Mouse (Mus musculus): ENCODE results near the gene Pi4ka.

The Pi4ka gene

DNA sequence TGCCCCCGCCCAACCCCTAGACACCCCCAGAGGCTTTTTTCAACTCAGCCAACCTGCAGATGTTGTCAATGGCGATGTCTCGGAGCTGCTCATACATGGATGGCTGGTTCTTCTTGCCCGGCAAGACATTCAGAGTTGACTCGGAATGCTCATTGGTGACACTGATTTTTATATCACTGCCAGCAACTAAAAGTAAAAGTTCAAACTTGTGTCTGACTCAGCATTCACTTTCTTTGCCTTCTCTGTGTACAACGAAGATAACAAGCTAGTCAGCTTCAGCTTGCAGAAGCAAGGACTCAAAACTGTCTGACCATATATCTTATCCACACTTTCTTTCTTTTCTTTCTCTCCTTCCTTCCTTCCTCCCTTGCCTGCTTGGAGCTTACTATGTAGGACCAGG is 50.1 kb downstream of the Pi4ka start:
- Histone ChIP-seq H3K27me3 (ENCODE audit: control insufficient read depth, insufficient read depth, low read length, poor library complexity, severe bottlenecking) (no peaks in the 10 kb centered on the region), H3K36me3 (ENCODE audit: control insufficient read depth, insufficient read depth, low read length, poor library complexity, severe bottlenecking) (peaks cover 18% of the 10 kb centered on the region)
- no peak for DNase-seq (ENCODE audit: low read depth, low spot score)

DNA sequence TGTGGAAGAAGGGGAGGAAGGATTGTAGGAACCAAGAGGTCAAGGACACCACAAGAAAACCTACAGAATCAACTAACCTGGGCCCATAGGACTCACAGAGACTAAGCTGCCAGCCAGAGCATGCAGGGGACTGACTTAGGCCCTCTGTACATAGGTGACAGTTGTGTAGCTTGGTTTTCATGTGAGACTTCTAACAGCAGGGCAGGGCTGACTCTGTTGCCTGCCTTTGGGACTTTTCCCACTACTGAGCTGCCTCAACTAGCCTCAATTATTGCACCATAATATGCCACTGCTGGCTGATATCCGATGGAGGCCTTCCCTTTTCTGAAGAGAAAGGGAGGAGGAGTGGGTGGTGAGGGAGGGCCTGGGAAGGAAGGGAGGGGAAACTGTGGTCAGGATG is 59.3 kb downstream of the Pi4ka start:
- H3K27me3 ChIP-seq (ENCODE audit: control insufficient read depth, insufficient read depth, low read length, poor library complexity, severe bottlenecking): no peaks in the 10 kb centered on the region
- H3K36me3 ChIP-seq (ENCODE audit: control insufficient read depth, insufficient read depth, low read length, poor library complexity, severe bottlenecking): peaks cover 11% of the 10 kb centered on the region; the same call in 1 of the 2 replicates
- no peak for DNase-seq (ENCODE audit: low read depth, low spot score)

- Histone ChIP-seq H3K27me3 (ENCODE audit: control insufficient read depth, insufficient read depth, low read length, poor library complexity, severe bottlenecking) (no peaks in the 10 kb centered on the region), H3K36me3 (ENCODE audit: control insufficient read depth, insufficient read depth, low read length, poor library complexity, severe bottlenecking) (peaks cover 11% of the 10 kb centered on the region; the same call in 1 of the 2 replicates)
- DNase-seq (ENCODE audit: low read depth, low spot score): no peak
Measured at GRCm38 (mm10) chr16:17345813-17346155, 60.3 kb downstream of the Pi4ka start.

GRCm38 (mm10) chr16:17345141-17345812 is 60.8 kb downstream of the Pi4ka start:
- Histone ChIP-seq H3K36me3 (ENCODE audit: control insufficient read depth, insufficient read depth, low read length, poor library complexity, severe bottlenecking) (peaks cover 11% of the 10 kb centered on the region; the same call in 1 of the 2 replicates), H3K27me3 (ENCODE audit: control insufficient read depth, insufficient read depth, low read length, poor library complexity, severe bottlenecking) (no peaks in the 10 kb centered on the region)
- no peak for DNase-seq (ENCODE audit: low read depth, low spot score)

DNA sequence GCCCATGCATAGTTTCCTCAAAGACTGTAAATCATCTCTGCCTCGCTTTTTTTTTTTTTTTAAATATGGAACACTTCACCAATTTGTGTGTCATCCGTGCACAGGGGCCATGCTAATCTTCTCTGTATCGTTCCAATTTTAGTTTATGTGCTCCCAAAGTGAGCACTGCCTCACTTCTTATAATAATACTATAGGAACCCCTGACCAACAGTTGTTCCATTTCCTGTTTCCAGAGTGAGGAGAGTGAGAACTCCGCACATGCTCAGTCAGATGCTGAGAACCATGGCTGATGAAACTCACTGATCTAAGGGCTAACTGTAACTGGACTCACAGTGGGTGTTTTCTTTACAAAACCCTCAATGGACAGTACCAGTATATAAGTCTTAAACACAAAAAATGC is 64.3 kb downstream of the Pi4ka start:
- H3K36me3 ChIP-seq (ENCODE audit: control insufficient read depth, insufficient read depth, low read length, poor library complexity, severe bottlenecking): 0 out of 2 replicates have a peak, but pooled peaks cover 2% of the 10 kb centered on the region
- H3K27me3 ChIP-seq (ENCODE audit: control insufficient read depth, insufficient read depth, low read length, poor library complexity, severe bottlenecking): no peaks in the 10 kb centered on the region
- DNase-seq (ENCODE audit: low read depth, low spot score): no peak

DNA sequence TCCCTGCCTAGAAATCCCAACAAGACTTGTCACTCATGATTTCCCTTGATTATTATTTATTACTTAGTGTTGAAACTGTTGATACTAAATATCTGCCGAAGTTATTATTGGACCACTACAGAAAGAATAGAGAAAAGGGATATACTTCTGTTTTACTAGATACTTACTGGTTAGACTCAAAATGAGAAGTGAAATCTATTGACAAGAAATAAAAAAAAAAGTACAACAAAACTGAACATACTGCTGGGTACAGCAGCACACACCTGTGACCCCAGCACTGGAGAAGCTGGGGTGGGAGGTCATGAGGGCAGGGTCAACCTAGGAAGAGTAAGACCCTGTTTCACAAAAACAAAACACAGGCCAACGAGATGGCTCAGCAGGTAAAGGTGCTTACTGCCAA is 65.4 kb downstream of the Pi4ka start:
- H3K27me3 ChIP-seq (ENCODE audit: control insufficient read depth, insufficient read depth, low read length, poor library complexity, severe bottlenecking): no peaks in the 10 kb centered on the region
- H3K36me3 ChIP-seq (ENCODE audit: control insufficient read depth, insufficient read depth, low read length, poor library complexity, severe bottlenecking): no peaks in the 10 kb centered on the region
- DNase-seq (ENCODE audit: low read depth, low spot score): no peak

GRCm38 (mm10) chr16:17339701-17340100 is 66.4 kb downstream of the Pi4ka start:
- no peak for DNase-seq (ENCODE audit: low read depth, low spot score)
- Histone ChIP-seq H3K27me3 (ENCODE audit: control insufficient read depth, insufficient read depth, low read length, poor library complexity, severe bottlenecking) (no peaks in the 10 kb centered on the region), H3K36me3 (ENCODE audit: control insufficient read depth, insufficient read depth, low read length, poor library complexity, severe bottlenecking) (no peaks in the 10 kb centered on the region)

DNA sequence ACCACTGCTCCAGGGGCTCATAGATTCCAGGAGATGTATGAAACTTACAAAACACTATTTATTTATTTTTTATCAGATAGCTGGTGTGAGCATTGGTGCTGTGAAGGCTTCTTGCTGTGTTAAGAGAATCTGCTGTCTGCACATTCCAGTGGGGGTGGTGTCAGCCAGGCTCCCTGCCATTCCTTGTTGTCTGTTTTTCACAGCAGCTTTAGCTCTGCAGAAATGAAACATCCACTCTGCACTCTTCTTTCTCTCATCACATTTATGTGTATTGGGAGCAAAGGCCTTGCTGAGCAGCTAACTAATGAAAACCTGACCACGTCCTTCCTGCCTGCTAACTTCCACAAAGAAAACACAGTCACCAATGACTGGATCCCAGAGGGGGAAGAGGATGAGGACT is 70.0 kb downstream of the Pi4ka start:
- H3K36me3 ChIP-seq (ENCODE audit: control insufficient read depth, insufficient read depth, low read length, poor library complexity, severe bottlenecking): no peaks in the 10 kb centered on the region
- no peaks in the 10 kb centered on the region for H3K27me3 ChIP-seq (ENCODE audit: control insufficient read depth, insufficient read depth, low read length, poor library complexity, severe bottlenecking)
- DNase-seq (ENCODE audit: low read depth, low spot score): no peak

DNA sequence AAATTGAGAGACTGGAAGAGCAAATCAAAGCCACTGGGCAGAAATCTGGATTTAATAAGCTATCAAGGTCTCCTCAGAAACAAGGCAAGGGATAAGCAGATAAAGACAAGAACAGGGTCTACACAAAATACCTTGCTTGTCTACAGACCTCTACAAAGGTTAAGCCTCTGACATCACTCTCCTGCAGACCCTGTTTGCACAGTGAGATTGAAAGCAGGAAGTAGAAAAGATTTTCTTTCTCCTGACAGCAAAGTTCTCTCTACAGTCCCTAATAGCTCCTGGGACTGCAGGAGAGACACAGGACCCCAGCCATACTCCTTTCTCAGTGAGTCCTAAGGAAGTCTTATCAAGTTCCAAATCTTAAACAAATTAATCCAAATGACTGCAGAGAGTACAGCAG is 71.5 kb downstream of the Pi4ka start:
- no peaks in the 10 kb centered on the region for H3K36me3 ChIP-seq (ENCODE audit: control insufficient read depth, insufficient read depth, low read length, poor library complexity, severe bottlenecking)
- H3K27me3 ChIP-seq (ENCODE audit: control insufficient read depth, insufficient read depth, low read length, poor library complexity, severe bottlenecking): no peaks in the 10 kb centered on the region
- DNase-seq (ENCODE audit: low read depth, low spot score): no peak

DNA sequence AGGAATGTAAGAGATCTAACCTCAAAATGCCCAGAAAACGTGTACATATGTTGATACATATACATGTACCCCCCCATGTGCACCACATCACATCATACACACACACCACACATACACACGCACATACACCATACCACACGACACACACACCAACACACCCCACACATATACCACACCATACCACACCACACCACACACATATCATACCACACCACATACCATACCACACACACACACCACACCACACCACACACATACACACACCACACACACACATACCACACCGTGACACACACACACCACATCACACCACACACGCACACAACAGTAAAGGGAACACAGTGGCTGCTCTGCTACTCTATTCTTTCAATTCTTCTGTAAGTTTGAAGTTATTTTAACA is 74.3 kb downstream of the Pi4ka start:
- no peaks in the 10 kb centered on the region for H3K27me3 ChIP-seq (ENCODE audit: control insufficient read depth, insufficient read depth, low read length, poor library complexity, severe bottlenecking)
- no peak for DNase-seq (ENCODE audit: low read depth, low spot score)
- H3K36me3 ChIP-seq (ENCODE audit: control insufficient read depth, insufficient read depth, low read length, poor library complexity, severe bottlenecking): 0 out of 2 replicates have a peak, but pooled peaks cover 2% of the 10 kb centered on the region

GRCm38 (mm10) chr16:17331116-17331515 is 75.0 kb downstream of the Pi4ka start, which contains the start of gene Serpind1:
TSS of gene Serpind1 (plus strand) at chr16:17331371.
- no peak for DNase-seq (ENCODE audit: low read depth, low spot score)
- no peaks in the 10 kb centered on the region for H3K27me3 ChIP-seq (ENCODE audit: control insufficient read depth, insufficient read depth, low read length, poor library complexity, severe bottlenecking)
- H3K36me3 ChIP-seq (ENCODE audit: control insufficient read depth, insufficient read depth, low read length, poor library complexity, severe bottlenecking): 0 out of 2 replicates have a peak, but pooled peaks cover 2% of the 10 kb centered on the region

DNA sequence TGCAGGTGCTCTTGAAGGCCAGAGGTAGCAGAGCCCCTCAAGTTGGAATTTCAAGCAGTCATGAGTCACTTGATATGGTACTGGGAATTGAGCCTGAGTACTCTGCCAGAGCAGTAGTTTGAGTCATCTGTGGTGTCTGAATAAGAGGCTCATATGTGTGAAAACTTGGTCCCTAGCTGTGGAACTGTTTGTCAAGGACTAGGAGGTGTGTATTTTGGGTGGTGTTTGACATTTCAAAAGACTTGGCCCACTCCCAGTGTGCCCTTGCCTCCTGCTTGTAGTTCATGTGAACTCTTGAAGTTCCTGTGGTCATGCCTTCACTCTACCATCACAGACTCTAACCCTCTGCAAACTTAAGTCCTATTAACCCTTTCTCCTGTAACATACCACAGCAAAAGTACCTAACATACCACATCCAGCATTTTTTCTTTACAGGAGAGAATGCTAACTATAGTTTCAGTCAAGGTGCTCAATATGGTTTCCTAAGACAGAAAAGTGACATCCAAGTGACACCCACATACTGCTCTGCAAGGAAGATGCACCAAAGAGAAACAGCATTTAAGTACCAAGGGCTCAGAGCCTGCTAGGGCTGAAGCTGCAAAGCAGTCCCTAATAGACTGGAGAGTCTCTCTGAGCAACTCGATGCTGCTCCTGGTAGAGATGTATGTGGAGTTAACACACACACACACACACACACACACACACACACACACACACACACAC is 76.1 kb downstream of the Pi4ka start:
- Histone ChIP-seq H3K36me3 (ENCODE audit: control insufficient read depth, insufficient read depth, low read length, poor library complexity, severe bottlenecking) (0 out of 2 replicates have a peak, but pooled peaks cover 2% of the 10 kb centered on the region), H3K27me3 (ENCODE audit: control insufficient read depth, insufficient read depth, low read length, poor library complexity, severe bottlenecking) (no peaks in the 10 kb centered on the region)
- no peak for DNase-seq (ENCODE audit: low read depth, low spot score)

DNA sequence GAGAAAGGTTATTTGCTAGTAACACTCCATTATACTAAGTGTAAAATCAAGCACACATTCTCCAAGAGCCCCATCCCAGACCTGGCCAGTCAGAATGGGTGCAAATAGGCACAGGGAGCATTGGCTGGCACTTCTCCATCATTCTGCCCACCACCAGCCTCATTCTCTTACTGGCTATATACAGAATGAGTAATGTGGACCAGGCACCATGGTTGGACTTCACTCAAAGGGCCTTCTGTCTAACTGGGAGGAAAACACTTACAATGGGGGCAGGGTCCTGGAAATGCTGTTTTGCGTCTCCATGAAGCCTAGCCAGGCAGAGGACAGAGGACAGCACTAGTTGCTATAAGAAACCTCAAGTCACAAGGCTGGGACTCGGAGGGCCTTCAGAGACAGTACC is 80.0 kb downstream of the Pi4ka start:
- DNase-seq (ENCODE audit: low read depth, low spot score): no peak
- Histone ChIP-seq H3K36me3 (ENCODE audit: control insufficient read depth, insufficient read depth, low read length, poor library complexity, severe bottlenecking) (peaks cover 3% of the 10 kb centered on the region; the same call in 1 of the 2 replicates), H3K27me3 (ENCODE audit: control insufficient read depth, insufficient read depth, low read length, poor library complexity, severe bottlenecking) (no peaks in the 10 kb centered on the region)

- Histone ChIP-seq H3K27me3 (ENCODE audit: control insufficient read depth, insufficient read depth, low read length, poor library complexity, severe bottlenecking) (no peaks in the 10 kb centered on the region), H3K36me3 (ENCODE audit: control insufficient read depth, insufficient read depth, low read length, poor library complexity, severe bottlenecking) (peaks cover 3% of the 10 kb centered on the region; the same call in 1 of the 2 replicates)
- no peak for DNase-seq (ENCODE audit: low read depth, low spot score)
Measured at GRCm38 (mm10) chr16:17324745-17325144, 81.4 kb downstream of the Pi4ka start.

DNA sequence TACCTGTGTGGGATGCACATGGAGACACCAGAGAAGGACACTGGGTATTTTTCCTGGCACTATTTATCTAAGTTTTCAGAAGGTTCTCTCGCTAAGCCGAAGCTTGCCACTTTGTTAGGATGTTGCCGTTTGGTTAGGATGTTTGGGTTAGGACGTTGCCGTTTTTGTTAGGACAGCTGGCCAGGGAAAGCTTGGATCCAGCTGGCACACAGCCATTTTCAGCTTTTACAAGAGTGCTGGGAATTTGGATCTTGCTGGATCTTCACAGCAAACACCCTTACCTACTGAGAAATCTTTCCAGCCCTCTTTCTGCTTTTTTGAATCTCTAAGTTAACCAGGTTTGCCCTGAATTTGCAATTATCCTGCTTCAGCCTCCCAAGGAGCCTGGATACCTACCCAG is 84.6 kb downstream of the Pi4ka start:
- H3K36me3 ChIP-seq (ENCODE audit: control insufficient read depth, insufficient read depth, low read length, poor library complexity, severe bottlenecking): peaks cover 17% of the 10 kb centered on the region
- DNase-seq (ENCODE audit: low read depth, low spot score): no peak
- H3K27me3 ChIP-seq (ENCODE audit: control insufficient read depth, insufficient read depth, low read length, poor library complexity, severe bottlenecking): no peaks in the 10 kb centered on the region

Measured in splenic B cell, adult 2 months (primary cell).